Mouse (Mus musculus): ENCODE data around the gene Lrrn3.

DNA sequence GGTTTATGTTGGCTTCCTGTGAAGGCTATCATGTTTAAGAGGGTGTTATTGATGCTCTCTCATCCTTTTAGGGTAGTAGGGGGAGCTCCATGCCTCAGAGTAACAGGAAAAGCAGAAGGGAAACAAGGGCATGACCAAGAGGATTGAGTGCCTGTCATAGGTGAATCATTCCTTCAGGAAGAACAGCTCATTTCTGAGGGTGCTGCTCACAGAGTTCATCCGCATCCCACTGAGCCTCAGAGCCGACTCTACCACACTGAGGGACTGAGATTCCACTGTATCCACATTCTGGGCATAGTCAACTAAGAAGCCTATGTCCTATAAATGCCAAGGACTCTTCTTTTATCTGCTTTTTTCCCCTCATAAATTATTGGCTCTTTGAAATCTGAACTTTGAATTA, 35.4 kb upstream of the Lrrn3 start:
- TF ChIP-seq POLR2A (IDR thresholded peaks at IDR 0.05; ENCODE audit: control insufficient read depth, low read depth, low read length) (no peak), CTCF (IDR thresholded peaks at IDR 0.05; ENCODE audit: control insufficient read depth, insufficient read depth, insufficient replicate concordance, low read depth, low read length) (no peak)
